Mouse (Mus musculus): Measurements from ENCODE around the gene Yipf1. TPM values are rescaled to one million over a fixed set of nuclear protein-coding genes. Genes with fewer than 3 reads are reported as not detected.

Gene Yipf1
- total and polyA plus RNA-seq, 2 experiments: 38.7 to 52.3 TPM

DNA sequence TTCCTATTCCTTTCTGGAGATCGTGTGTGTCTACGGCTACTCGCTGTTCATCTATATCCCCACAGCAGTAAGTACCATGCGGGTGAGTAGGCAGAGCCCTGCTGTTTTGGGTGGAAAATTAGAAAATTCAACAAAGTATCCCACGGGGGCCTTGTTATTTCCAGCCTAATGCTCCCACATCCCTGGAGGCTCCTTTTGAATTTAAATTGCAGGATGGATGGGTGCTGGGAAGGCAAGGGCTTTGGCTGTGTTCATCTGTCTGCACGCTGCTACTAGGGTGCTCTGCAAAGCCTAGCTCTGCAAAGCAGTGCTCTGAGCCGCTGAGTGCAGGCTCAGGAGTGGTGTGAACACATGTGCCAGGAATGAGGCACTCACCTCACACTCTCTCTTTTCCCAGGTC lies 30.4 kb downstream of the Yipf1 start:
- Histone ChIP-seq H3K4me3 (ENCODE audit: insufficient read depth, low read depth, low read length) (no peak overlapping the region), H3K36me3 (ENCODE audit: control insufficient read depth, insufficient read depth, low read length) (peaks cover 12% of the 10 kb centered on the region), H3K4me1 (ENCODE audit: control insufficient read depth, insufficient read depth, low read length) (no peaks in the 10 kb centered on the region), H3K27me3 (ENCODE audit: control insufficient read depth, insufficient read depth, low read length) (no peaks in the 10 kb centered on the region), H3K79me2 (ENCODE audit: control insufficient read depth, insufficient read depth, low read length) (no peaks in the 10 kb centered on the region), H3K9ac (ENCODE audit: low read depth, low read length) (no peak overlapping the region), H3K27ac (replicated peaks; ENCODE audit: insufficient read depth, low read depth, low read length) (no peak overlapping the region)
- TF ChIP-seq POLR2A (IDR thresholded peaks at IDR 0.05; ENCODE audit: extremely low read depth, insufficient read depth, low read length): no peak
- TF ChIP-seq CTCF (IDR thresholded peaks at IDR 0.05; ENCODE audit: low read depth, low read length): no peak
- 93% methylated on average over 7 of the region's 7 CpGs for WGBS
- no peak for DNase-seq (ENCODE audit: extremely low read depth, low read depth, low spot score)

DNA sequence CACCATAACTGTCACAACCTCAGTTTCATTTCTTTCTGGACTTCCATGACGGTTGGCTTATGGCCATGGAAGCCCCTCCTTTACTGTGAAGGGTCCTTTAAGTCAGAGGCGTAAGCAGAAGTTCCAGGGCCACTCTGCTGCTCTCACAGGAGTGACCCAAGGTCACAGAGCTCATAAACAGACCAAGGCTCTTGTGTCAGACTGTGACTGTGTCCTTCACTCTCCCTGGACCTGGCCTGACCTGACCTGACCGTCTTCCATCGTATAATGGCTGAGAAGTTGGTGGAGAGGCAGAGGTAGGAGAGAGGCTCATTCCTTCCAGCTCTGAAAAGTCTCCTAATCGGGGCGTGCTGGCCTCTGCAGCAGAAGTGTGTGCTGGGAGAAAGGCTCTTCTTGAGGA lies 33.1 kb downstream of the Yipf1 start:
- WGBS: 84% methylated on average over 6 of the region's 6 CpGs
- Histone ChIP-seq H3K36me3 (ENCODE audit: control insufficient read depth, insufficient read depth, low read length) (peaks cover 14% of the 10 kb centered on the region), H3K27ac (replicated peaks; ENCODE audit: insufficient read depth, low read depth, low read length) (no peak overlapping the region), H3K9ac (ENCODE audit: low read depth, low read length) (no peak overlapping the region), H3K4me1 (ENCODE audit: control insufficient read depth, insufficient read depth, low read length) (no peaks in the 10 kb centered on the region), H3K79me2 (ENCODE audit: control insufficient read depth, insufficient read depth, low read length) (no peaks in the 10 kb centered on the region), H3K4me3 (ENCODE audit: insufficient read depth, low read depth, low read length) (no peak overlapping the region), H3K27me3 (ENCODE audit: control insufficient read depth, insufficient read depth, low read length) (no peaks in the 10 kb centered on the region)
- no peak for TF ChIP-seq POLR2A (IDR thresholded peaks at IDR 0.05; ENCODE audit: extremely low read depth, insufficient read depth, low read length)
- no peak for TF ChIP-seq CTCF (IDR thresholded peaks at IDR 0.05; ENCODE audit: low read depth, low read length)
- no peak for DNase-seq (ENCODE audit: extremely low read depth, low read depth, low spot score)

DNA sequence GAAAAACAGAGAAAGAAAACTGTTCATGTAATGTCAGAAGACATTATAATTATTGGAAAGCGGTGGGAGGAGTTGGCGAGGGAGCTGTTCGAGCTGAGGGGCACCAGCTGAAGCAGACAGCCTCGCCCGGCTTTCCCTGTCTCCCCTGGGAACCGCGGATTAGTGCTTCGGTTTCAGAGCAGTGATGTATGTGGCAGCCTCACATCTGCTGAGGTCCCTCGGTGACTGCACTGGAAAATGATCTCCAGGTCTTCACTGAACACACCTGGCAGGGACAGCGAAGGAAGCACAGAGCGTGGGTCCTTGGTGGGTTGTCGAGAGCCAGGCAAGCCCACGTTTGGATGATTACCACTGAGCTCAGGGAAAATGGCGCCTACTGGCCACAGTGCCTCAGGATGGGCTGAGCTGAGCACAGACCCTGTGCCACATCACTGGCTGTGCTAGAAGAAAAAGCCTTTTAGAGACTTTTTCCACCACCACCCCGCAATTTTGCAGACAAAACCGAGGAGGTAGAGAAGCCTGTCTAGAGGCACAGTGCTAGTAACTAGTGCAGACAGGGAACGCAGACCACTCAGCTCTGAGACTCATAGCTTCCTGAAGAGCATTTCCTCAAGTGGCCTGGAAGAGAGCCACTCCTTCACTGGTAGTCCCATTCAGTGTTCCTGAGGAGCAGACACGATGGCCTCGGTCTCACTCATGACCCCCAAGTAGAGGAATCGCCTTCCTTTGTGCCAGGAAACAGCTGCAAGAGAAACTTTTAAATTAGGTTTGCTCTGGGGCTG lies 34.6 kb downstream of the Yipf1 start:
- Histone ChIP-seq H3K9ac (ENCODE audit: low read depth, low read length) (no peak overlapping the region), H3K27me3 (ENCODE audit: control insufficient read depth, insufficient read depth, low read length) (no peaks in the 10 kb centered on the region), H3K4me3 (ENCODE audit: insufficient read depth, low read depth, low read length) (no peak overlapping the region), H3K27ac (replicated peaks; ENCODE audit: insufficient read depth, low read depth, low read length) (no peak overlapping the region), H3K79me2 (ENCODE audit: control insufficient read depth, insufficient read depth, low read length) (no peaks in the 10 kb centered on the region), H3K4me1 (ENCODE audit: control insufficient read depth, insufficient read depth, low read length) (peaks cover 2% of the 10 kb centered on the region; the same call in 1 of the 2 replicates), H3K36me3 (ENCODE audit: control insufficient read depth, insufficient read depth, low read length) (peaks cover 12% of the 10 kb centered on the region; the same call in 1 of the 2 replicates)
- TF ChIP-seq CTCF (IDR thresholded peaks at IDR 0.05; ENCODE audit: low read depth, low read length) (no peak), POLR2A (IDR thresholded peaks at IDR 0.05; ENCODE audit: extremely low read depth, insufficient read depth, low read length) (no peak)
- no peak for DNase-seq (ENCODE audit: extremely low read depth, low read depth, low spot score)
- 87% methylated on average over 20 of the region's 20 CpGs for WGBS

DNA sequence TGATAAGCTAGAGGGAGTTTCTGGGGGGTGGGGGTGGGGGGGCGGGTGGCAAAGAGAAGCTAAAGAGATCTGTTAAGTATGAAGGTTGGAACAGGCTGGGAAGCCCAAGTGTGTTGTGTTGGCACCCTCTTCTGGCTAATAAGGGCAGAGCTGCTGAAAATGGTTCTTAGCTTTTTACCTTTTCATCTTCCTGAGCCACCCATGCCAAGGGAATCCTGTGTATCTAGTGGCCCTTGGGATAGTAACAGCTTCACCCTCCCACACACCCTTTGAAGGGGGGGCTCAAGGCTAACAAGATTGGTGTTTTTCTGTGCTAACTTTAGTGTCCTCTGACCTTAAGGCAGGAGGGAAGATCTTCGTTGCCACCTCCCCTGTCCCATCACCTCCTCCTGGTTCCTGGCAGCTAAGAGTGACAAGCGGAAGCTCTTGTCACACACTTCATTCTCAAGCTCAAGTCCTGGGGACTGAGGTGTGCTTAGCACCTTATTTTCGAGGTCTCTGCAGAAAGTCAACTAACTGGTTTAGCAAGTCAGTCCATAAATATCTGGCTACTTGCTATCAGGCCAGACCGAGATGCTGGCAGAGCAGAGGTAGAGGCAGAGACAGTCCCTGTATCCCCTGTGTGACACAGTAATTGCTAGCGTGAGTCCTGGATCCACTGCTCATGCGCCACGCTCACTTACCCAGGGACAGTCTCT lies 35.3 kb downstream of the Yipf1 start:
- H3K9ac ChIP-seq (ENCODE audit: low read depth, low read length): no peak overlapping the region
- H3K27ac ChIP-seq (replicated peaks; ENCODE audit: insufficient read depth, low read depth, low read length): no peak overlapping the region
- peaks cover 4% of the 10 kb centered on the region for H3K4me1 ChIP-seq (ENCODE audit: control insufficient read depth, insufficient read depth, low read length)
- WGBS: 81% methylated on average over 8 of the region's 8 CpGs
- peak; percentile 29 for DNase-seq (ENCODE audit: extremely low read depth, low read depth, low spot score)
- peaks cover 12% of the 10 kb centered on the region; the same call in 1 of the 2 replicates for H3K36me3 ChIP-seq (ENCODE audit: control insufficient read depth, insufficient read depth, low read length)
- H3K4me3 ChIP-seq (ENCODE audit: insufficient read depth, low read depth, low read length): no peak overlapping the region
- TF ChIP-seq CTCF (IDR thresholded peaks at IDR 0.05; ENCODE audit: low read depth, low read length) (peak; percentile 49; the same call in 1 of the 2 replicates), POLR2A (IDR thresholded peaks at IDR 0.05; ENCODE audit: extremely low read depth, insufficient read depth, low read length) (no peak)
- no peaks in the 10 kb centered on the region for H3K79me2 ChIP-seq (ENCODE audit: control insufficient read depth, insufficient read depth, low read length)
- no peaks in the 10 kb centered on the region for H3K27me3 ChIP-seq (ENCODE audit: control insufficient read depth, insufficient read depth, low read length)

DNA sequence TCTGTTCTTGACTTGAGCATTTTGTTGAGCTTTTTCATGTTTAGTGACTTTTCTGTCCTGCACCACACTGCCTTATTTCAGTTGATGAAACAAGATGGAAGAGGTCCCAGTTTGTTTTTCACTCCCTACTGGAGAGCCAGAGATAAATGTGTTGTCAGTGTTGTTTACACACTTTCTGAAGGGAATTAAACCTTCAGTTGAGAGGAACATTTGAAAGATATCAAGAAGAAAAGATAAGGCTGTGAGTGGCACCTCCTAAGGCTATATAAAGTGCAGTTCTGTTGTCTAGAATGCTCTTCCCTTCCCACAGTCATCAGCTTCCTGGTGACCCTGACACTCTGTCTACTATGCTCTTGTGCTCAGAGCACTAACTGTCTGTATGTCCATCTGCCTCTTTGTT lies 37.2 kb downstream of the Yipf1 start:
- Histone ChIP-seq H3K79me2 (ENCODE audit: control insufficient read depth, insufficient read depth, low read length) (no peaks in the 10 kb centered on the region), H3K36me3 (ENCODE audit: control insufficient read depth, insufficient read depth, low read length) (peaks cover 7% of the 10 kb centered on the region; the same call in 1 of the 2 replicates), H3K4me3 (ENCODE audit: insufficient read depth, low read depth, low read length) (no peak overlapping the region), H3K4me1 (ENCODE audit: control insufficient read depth, insufficient read depth, low read length) (peaks cover 4% of the 10 kb centered on the region), H3K9ac (ENCODE audit: low read depth, low read length) (no peak overlapping the region), H3K27me3 (ENCODE audit: control insufficient read depth, insufficient read depth, low read length) (no peaks in the 10 kb centered on the region), H3K27ac (replicated peaks; ENCODE audit: insufficient read depth, low read depth, low read length) (no peak overlapping the region)
- TF ChIP-seq CTCF (IDR thresholded peaks at IDR 0.05; ENCODE audit: low read depth, low read length): no peak
- TF ChIP-seq POLR2A (IDR thresholded peaks at IDR 0.05; ENCODE audit: extremely low read depth, insufficient read depth, low read length): no peak
- no peak for DNase-seq (ENCODE audit: extremely low read depth, low read depth, low spot score)
